7 mouse cellular contexts compared by ENCODE assay signal in the genomic region with DNA sequence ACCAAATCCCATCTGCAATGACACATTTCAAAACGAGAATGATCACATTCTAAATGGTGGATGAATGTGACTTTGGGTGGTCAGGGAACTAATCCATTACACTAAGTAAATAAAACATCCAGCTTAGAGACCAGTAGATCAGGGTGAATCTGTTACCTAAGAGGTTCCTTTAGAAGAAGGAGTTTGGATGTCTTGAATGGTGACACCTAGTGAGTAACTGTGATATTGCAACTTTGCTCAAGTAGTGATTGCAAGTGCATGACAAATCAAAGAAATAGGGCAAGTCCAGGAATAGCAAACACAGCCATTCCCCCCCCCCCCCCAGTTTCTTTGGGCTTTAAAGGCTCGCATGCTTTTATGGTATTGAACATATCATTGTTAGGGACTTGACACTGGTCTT.
DNase-seq lines count a peak whose midpoint lies in the region.

No protein-coding gene starts in this region.

- DNase-seq in layer of hippocampus, adult 11-12 months (ENCODE audit: low spot score): peak; percentile 48
- no peak for DNase-seq in layer of hippocampus, postnatal 10 days (ENCODE audit: low spot score in 2 of 2)
- peak; percentile 28 for DNase-seq in CD4-positive helper T cell, adult 2 months (ENCODE audit: low read depth, low spot score)
- peak; percentile 79 for DNase-seq in ES-CJ7 (ENCODE audit: low read depth, low spot score)
- DNase-seq in fat pad, adult 2 months (ENCODE audit: extremely low read depth, low read depth, low spot score): peak; percentile 2
- DNase-seq in skeletal muscle tissue, adult 2 months (ENCODE audit: low read depth, low spot score): peak; percentile 60
- DNase-seq in urinary bladder, postnatal 14 days (ENCODE audit: low spot score): no peak

Comparison
In these comparisons a context has a peak if more than half of its experiments do, and no peak if none do; other contexts are left out.
1. DNase-seq: peak in layer of hippocampus, adult 11-12 months (single experiment), CD4-positive helper T cell, adult 2 months (single experiment), ES-CJ7 (single experiment), fat pad, adult 2 months (single experiment) and skeletal muscle tissue, adult 2 months (single experiment); none in layer of hippocampus, postnatal 10 days (0 of 2) and urinary bladder, postnatal 14 days (single experiment).